Mouse (Mus musculus) brain, embryonic 18.5 days (tissue): ENCODE measurements around the gene Ccin.
A peak's percentile ranks its signal among the peaks of the same experiment; 100 is the strongest.

Experiments
- DNase-seq: peaks from one replicate; pipeline ENCODE4 v3.0.0-alpha.2; 2012; ENCODE audit warnings: low read depth, low spot score

Ccin gene

DNA sequence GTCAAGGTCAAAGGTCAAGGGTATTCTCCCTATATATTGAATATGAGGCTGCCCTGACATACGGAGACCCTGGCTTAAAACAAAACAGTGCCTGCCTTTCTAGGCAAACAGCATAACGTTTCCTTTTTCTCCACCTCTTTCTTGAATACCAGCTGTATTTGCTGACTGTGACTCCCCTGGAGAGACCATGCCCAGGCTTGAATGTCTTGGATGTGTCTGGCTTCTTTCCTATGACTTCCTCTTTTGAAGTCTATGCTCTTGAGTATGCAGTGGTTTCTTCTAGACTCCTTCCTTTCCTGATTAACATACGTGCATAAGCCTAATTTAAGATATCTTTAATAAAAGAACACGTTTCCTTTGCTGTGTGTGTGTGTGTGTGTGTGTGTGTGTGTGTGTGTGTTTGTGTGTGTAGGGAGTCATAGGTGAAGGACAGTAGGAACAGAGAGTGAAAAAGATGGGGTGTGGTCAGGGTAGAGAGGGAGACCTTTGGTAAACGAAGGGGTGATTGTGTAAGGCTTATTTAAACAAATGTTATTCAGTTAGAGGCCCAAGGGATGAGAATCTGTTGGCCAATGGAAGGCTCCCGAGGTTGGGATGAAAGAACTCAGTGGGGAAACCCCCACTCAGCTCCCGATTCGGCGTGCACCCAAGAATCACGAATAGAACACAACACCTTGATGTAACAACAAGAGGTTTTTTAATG, 8.2 kb upstream of the Ccin start:
- DNase-seq = no peak

GRCm38 (mm10) chr4:43976223-43976740, 7.0 kb upstream of the Ccin start:
- DNase-seq = no peak

- no peak for DNase-seq
Measured at GRCm38 (mm10) chr4:43978521-43979443, 4.5 kb upstream of the Ccin start.

GRCm38 (mm10) chr4:43979746-43980145, 3.5 kb upstream of the Ccin start:
- DNase-seq = peak; percentile 70

GRCm38 (mm10) chr4:43980236-43980635, 3.0 kb upstream of the Ccin start:
- no peak for DNase-seq

- DNase-seq = no peak
Measured at GRCm38 (mm10) chr4:43980846-43981245, 2.4 kb upstream of the Ccin start.

DNA sequence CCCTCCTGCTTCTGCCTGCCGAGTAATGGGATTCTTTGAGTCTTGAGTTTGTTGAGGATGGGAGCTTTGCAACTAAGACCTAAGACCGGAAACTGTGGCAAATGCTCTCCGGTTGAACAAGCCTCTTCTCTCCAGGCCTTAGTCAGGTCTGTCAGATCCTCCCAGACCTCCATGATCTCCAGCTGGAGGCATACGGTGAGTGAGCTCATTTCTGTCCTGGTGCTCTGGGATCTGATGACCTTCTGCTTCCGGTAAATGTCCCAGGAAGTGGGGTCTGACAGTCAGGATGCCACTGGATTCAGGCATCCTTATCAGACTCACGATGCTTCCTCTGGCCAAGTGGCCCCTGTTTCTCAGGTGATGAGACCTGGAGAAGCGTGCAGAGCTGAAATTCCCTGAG, 2.0 kb upstream of the Ccin start:
- no peak for DNase-seq

DNA sequence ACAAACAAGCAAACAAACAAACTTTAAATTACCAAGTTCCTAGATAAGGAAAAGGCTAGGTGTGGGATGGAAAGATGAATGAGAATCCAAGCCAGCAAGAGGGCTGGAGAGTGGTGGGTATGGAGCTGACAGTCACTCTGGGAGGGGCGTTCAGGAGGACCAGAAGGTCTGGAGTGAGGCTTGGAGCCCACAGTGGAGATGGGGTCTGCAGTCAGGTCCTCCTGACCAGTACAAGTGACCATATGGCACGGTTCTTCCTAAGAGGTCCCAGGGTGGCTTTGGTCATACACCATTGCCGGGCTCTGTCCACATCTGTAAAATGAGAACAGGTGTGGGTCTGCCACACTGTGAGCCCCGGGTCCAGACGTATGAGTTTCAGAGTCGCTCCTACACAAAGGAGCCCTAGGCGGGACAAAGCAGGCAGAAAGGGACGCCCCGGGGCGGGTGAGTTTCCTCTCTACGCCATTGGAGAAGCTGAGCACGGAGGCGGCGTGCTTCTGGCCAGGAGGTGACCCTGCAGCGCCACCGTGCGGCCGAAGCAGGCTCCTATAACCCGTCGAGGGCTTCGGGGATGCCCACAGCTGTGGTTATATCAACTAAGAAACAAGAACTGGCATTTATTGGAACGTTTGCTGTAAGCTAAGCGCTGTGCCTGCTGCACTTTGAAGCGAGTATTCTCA, 1.1 kb upstream of the Ccin start:
- peak; percentile 78 for DNase-seq

DNA sequence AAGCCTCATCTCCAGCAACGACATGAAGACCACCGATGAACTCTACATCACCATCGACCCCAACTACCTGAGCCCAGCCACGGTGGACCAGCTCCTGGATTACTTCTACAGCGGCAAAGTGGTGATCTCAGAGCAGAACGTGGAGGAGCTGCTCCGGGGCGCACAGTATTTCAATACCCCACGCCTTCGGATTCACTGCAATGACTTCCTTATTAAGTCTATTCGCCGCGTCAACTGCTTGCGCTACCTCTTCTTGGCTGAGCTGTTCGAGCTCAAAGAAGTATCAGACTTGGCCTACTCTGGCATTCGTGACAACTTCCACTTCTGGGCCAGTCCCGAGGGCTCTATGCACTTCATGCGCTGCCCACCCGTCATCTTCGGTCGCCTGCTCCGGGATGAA, 473 bp downstream of the Ccin start:
- no peak for DNase-seq

GRCm38 (mm10) chr4:43984326-43984725, 1.0 kb downstream of the Ccin start:
- DNase-seq = no peak

DNA sequence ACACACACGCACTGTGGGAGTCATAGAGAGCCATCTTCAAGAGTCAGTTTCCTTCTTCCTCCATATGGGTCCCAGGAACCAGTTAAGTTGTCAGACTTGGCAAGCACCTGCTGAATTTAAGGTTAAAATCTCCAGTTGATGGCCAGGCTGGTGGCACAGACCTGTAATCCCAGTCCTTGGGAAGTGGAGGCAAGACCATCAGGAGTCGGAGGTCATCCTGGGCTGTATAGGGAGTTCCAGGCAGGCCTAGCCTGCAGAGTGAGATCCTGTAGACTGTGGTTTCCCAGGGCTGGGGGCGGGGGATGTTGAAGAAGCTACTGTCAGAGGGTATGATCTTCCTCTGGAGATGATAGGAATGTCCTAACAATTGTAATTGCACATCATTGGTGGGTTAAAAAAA, 5.7 kb downstream of the Ccin start:
- DNase-seq = no peak

- no peak for DNase-seq
Measured at GRCm38 (mm10) chr4:43993072-43993471, 9.8 kb downstream of the Ccin start.

- no peak for DNase-seq
Measured at GRCm38 (mm10) chr4:43994342-43994741, 11.1 kb downstream of the Ccin start.

DNA sequence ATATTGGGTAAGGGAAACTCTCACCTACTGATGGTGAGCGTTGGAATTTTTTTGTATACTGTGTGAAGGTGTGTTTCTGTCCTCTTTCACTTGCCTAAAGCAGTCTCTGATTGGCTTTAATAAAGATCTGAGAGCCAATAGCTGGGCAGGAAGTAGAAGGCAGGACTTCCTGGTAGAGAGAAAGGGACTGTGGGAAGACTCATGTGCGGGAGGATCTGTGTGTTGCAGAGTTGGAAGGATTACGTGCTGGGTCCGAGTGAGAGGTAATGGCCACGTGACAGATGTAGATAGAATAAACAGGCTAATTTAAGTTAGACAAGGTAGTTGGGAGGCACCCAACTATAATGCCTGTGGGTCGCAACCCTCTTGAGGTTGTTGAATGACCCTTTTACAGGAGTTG, 20.3 kb downstream of the Ccin start:
- DNase-seq = no peak

DNA sequence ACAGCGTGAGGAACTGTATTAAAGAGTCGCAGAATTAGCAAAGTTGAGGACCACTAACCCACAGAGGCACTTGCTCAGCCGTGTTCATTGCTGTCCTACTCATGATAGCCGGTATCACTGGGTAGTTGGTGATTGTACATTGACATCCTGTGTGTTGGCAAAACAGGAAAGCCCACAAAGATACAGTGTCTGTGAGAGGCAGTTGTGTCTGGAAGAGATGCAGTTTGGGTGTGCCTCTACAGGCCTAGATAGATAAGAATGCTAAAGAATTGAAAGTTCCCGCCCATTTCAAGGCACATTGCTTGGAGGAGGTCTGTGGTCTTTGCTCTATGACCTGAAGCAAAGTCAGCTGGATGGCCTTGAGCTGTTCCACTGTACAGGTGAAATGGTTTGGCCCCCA, 20.8 kb downstream of the Ccin start, which contains the start of gene Clta:
TSS of gene Clta (plus strand) at position 327 of the 400 bp plus-strand sequence.
- DNase-seq = no peak

DNA sequence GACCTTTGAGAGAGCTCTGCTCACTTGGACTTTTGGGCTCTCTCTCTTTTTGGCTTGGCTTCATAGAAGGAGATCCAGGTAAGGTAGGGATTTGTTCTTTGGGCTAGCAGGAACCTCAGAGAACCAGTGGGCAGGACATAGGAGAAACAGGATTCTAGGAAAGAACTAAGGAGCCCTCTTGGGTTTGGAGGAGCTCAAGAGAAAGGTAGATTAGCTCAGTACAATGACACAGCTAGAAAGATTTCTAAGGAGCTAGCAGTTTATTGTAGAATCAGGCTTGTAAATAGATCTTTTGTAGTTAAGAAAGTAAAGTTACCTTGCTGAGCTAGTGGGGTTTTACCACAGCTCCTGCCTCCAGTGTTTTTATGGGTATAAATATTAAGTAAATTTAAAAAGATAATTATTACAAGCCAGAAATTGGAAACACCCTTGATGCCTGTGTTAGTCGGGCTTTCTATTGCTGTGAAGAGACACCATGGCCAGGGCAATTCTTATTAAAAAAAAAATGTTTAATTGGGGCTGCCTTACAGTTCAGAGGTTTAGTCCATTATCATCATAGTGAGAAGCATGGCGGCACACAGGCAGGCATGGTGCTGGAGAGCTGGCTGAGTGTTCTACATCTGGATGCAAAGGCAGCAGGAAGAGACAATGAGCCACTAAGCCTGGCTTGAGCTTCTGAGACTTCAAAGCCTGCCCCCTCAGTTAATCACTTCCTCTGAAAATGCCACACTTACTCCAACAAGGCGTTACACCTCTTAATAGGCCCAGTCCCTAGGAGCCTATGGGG, 21.5 kb downstream of the Ccin start:
- DNase-seq = no peak

- no peak for DNase-seq
Measured at GRCm38 (mm10) chr4:44010176-44010575, 26.9 kb downstream of the Ccin start.

- DNase-seq = no peak
Measured at GRCm38 (mm10) chr4:44010893-44011292, 27.6 kb downstream of the Ccin start.

- DNase-seq = no peak
Measured at GRCm38 (mm10) chr4:44011799-44012198, 28.5 kb downstream of the Ccin start.

- DNase-seq = peak; percentile 93
Measured at GRCm38 (mm10) chr4:44012376-44013367, 29.4 kb downstream of the Ccin start.
